Mouse (Mus musculus) right cerebral cortex, postnatal 10 days (tissue): ENCODE measurements around the gene Rgl2.
A peak's percentile ranks its signal among the peaks of the same experiment; 100 is the strongest.

Experiments used
- DNase-seq, 2 experiments: peaks; one replicate each; pipeline ENCODE4 v3.0.0; 2021; ENCODE audit warnings: low spot score in 2 of 2

Gene Rgl2

GRCm38 (mm10) chr17:33908331-33909076 lies 20.8 kb upstream of the Rgl2 start:
- DNase-seq = peak; percentile 82 to 89

GRCm38 (mm10) chr17:33909077-33909868 lies 20.1 kb upstream of the Rgl2 start, which contains the start of gene Daxx:
Daxx (plus strand) TSS chr17:33909414.
- peak; percentile 99 for DNase-seq

GRCm38 (mm10) chr17:33909869-33910250 lies 19.5 kb upstream of the Rgl2 start:
- peak; percentile 50 to 72 for DNase-seq

DNA sequence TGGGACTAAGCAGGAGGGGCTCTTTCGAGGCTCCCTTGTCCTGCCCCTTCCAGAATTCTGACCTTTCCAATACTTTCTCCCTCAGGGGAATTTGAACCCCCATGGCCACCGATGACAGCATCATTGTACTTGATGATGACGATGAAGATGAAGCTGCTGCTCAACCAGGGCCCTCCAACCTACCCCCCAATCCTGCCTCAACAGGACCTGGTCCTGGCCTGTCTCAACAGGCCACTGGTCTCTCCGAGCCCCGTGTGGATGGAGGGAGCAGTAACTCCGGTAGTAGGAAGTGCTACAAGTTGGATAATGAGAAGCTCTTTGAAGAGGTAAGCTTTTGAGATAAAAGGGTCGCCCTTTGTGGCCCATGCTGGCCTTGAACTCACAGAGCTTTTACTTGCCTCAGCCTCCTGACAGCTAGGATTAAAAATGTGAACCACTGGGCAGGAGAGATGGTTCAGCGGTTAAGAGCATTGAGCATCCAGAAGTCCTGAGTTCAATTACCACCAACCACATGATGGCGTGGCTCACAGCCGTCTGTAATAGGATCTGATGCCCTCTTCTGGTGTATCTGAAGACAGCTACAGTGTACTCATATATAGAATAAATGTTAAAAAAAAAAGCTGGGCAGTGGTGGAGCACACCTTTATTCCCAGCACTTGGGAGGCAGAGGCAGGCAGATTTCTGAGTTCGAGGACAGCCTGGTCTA lies 18.8 kb upstream of the Rgl2 start:
- DNase-seq = peak in 1 of 2 experiments; percentile 20

DNA sequence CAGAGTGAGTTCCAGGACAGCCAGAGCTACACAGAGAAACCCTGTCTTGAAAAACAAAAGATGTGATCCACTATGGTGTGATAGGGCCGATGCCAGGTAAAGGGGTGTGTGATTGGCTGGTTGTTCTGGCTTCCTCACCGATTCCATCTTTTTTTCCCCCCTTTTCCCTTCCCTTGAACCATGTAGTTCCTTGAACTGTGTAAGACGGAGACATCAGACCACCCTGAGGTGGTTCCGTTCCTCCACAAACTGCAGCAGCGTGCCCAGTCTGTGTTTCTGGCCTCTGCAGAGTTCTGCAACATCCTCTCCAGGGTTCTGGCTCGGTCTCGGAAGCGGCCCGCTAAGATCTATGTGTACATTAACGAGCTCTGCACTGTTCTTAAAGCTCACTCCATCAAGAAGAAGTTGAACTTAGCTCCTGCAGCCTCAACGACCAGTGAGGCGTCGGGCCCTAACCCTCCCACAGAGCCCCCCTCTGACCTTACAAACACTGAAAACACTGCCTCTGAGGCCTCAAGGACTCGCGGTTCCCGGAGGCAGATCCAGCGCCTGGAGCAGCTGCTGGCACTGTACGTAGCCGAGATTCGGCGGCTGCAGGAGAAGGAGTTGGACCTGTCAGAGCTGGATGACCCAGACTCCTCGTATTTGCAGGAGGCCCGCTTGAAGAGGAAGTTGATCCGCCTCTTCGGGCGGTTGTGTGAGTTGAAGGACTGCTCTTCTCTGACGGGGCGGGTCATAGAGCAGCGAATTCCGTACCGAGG lies 18.1 kb upstream of the Rgl2 start:
- DNase-seq = peak; percentile 25 to 48

DNA sequence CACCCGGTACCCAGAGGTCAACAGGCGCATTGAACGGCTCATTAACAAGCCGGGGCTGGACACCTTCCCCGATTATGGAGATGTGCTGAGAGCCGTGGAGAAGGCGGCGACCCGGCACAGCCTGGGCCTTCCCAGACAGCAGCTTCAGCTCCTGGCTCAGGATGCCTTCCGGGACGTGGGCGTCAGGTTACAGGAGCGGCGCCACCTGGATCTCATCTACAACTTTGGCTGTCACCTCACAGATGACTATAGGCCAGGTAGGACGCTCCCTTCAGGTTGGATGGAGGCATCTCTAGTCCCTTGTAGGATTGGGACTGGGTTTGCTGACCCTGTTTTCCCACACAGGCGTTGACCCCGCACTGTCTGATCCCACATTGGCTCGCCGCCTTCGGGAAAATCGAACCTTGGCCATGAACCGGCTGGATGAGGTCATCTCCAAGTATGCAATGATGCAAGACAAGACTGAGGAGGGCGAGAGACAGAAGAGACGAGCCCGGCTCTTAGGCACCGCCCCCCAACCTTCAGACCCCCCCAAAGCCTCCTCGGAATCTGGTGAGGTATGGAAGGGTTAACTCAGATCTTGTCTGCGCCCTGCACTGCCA lies 17.4 kb upstream of the Rgl2 start:
- peak in 1 of 2 experiments; percentile 50 for DNase-seq

GRCm38 (mm10) chr17:33913264-33913663 lies 16.1 kb upstream of the Rgl2 start:
- DNase-seq = peak in 1 of 2 experiments; percentile 24

DNA sequence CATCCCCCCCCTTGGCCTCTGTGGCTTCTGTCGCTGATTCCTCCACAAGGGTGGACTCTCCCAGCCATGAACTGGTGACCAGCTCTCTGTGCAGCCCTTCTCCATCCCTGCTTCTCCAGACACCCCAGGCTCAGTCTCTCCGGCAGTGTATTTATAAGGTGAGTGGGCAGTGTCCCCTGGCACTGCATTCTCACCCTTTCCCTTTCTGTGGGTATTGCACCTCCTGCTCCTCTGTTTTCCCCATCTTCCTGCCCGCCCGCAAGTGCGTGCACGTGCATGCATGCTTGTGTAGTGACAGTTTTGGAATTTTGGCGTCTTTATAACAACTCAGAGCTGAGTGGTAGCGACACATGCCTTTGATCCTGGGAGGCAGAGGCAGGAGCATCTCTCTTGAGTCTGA lies 15.4 kb upstream of the Rgl2 start:
- DNase-seq = peak in 1 of 2 experiments; percentile 30

DNA sequence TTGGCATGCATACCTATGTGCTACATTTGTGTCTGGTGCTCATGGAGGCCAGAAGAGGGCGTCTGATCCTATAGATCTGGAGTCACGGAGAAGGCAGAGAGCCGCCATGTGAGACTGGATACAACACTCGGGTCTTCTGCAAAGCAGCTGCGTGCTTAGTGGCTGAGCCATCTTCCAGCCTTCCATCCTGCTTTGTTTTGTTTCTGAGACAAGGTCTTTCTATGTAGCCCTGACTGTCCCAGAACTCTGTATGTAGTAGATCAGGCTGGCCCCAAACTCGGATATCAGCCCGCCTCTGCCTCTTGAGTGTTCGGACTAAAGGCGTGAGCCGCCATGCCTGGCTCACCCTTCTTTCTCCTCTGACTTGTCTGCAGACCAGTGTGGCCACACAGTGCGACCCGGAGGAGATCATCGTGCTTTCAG lies 14.4 kb upstream of the Rgl2 start:
- peak in 1 of 2 experiments; percentile 51 for DNase-seq

DNA sequence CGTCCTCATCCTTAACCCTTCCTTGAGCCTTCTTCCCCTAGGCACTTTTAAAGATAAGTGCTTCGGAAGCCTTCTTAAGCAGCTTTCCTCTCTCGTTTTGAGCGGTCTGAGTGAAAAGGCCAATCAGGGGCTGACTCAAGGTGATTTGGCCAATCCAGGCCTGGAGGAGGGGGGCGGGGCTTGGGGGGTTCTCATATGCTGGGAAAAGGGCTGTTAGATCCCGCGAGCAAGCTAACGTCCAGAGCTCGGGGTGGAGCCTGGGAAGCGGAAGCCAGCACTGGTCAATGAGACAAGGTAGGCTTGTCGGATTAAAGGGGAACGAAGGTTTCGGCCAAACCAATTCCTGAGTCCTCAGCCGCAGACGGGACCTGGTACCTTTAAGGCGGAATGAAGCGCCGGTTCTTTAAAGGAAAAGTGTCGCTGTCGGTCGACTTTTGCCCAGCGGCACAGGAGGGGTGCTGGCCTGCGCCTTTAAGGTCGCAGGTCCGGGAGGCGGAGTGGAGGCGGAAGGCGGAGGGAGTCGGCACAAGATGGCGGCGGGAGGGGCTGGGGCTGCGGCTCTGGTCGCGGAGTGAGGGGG lies 13.6 kb upstream of the Rgl2 start, which contains the start of the genes Tapbp and Zbtb22:
Tapbp (plus strand) TSS at position 229 of the 580 bp plus-strand sequence.
Zbtb22 (plus strand) TSS at position 234 of the 580 bp plus-strand sequence.
- peak; percentile 97 to 98 for DNase-seq

DNA sequence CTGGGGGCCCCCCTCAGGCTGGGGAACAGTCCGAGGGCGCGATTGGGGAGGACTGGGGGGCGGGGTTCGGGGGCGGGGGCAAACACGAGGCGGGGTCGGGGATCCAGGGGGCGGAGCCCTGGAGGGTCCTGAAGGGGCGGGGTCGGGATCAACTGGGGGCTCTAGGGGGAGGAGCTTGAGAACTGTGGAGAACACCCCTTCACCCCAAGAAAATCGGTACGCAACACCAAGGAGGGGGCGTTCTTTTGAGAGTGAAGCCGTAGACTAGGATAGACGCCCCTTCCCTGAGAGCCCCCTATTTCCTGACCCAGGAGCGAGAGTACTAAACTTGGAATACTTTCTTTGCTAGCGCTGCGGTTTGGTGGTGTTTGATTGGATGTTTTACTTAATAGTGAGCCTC lies 13.0 kb upstream of the Rgl2 start:
- DNase-seq = peak in 1 of 2 experiments; percentile 67

DNA sequence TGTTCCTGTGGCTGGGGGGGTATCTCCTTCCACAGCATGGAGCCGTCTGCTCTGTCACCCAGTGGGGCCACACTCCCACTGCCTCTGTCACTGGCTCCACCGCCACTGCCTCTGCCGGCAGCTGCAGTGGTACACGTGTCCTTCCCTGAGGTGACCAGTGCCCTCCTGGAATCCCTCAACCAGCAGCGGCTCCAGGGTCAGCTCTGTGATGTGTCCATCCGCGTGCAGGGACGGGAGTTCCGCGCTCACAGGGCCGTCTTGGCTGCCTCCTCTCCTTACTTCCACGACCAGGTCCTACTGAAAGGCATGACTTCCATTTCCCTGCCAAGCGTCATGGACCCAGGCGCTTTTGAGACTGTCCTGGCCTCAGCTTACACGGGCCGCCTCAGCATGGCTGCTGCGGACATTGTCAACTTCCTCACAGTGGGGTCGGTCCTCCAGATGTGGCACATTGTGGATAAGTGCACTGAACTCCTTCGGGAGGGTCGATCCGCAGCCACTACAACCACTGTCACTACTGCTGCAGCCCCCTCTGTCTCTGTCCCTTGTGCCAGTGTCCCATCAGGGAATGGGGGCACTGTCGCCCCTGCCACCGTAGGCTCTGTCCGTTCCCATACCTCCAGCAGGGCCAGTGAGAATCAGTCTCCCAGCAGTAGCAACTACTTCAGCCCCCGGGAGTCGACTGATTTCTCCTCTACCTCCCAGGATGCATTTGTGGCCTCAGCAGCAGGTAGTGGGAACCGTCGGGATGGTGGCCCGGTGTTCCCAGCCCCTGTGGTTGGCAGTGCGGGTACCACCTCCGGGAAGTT lies 12.3 kb upstream of the Rgl2 start:
- peak in 1 of 2 experiments; percentile 60 for DNase-seq

DNA sequence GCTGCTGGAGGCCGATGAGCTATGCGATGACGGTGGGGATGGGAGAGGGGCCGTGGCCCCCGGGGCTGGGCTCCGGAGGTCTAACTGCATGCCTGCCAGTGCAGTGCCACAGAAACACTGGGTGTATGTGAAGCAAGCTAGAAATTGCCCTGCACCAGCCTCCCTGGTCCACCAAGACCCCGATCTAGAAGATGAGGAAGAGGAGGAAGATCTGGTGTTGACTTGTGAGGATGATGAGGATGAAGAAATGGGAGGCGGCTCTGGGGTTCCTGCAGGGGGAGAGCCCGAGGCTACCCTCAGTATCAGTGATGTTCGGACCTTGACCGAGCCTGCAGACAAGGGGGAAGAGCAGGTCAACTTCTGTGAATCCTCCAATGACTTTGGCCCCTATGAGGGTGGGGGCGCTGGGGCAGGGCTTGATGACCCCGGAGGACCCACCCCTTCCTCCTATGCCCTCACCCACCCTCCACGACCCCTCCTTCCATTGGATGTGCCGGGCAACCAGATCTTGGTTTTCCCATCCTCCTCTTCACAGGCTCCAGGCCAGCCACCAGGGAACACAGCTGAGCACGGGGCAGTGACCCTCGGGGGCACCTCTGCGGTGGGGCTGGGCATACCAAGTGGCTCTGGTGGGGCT lies 11.6 kb upstream of the Rgl2 start:
- peak in 1 of 2 experiments; percentile 43 for DNase-seq

DNA sequence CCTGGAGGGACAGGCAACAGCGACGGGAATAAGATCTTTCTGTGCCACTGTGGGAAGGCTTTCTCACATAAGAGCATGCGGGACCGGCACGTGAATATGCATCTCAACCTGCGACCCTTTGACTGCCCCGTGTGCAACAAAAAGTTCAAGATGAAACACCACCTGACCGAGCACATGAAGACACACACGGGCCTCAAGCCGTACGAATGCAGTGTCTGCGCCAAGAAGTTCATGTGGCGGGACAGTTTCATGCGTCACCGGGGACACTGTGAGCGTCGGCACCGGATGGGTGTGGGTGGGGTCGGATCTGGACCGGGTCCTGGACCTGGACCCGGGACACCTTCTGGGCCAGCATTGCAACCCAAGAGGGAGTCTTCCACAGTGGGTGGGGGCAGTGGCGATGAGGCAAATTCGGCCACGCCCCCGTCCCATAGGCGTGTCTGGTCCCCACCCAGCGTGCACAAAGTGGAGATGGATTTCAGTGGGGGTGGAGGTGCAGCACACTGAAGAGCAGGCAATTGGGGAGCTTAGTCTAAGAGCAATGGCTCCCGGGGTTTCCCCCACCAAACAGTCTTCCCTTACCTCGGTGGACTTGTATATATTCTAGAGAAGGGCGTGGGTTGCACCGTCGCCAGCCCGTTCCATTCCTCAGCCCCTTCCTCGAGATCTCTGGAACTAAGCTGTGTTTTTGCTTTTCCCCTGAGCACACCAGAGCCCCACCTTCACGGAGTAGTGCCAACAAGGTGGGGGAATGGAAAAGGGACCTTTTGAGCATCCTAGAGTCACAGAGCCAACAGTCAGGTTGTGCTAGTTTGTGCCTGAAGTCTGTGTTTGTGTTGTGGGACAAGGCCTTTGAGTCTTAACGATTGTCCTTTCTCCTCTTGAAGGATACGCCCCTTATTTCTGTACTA lies 10.8 kb upstream of the Rgl2 start:
- DNase-seq = peak; percentile 33 to 46

GRCm38 (mm10) chr17:33919351-33920281 lies 9.7 kb upstream of the Rgl2 start:
- peak; percentile 59 to 65 for DNase-seq

GRCm38 (mm10) chr17:33920282-33921097 lies 8.9 kb upstream of the Rgl2 start:
- peak; percentile 88 to 92 for DNase-seq
